Mouse (Mus musculus): Measurements from ENCODE around the gene Pcolce. TPM values are rescaled to one million over a fixed set of nuclear protein-coding genes. Genes with fewer than 3 reads are reported as not detected.

The Pcolce gene
- total and polyA plus RNA-seq, 3 experiments = 0.23 to 0.77 TPM; not detected in 1

DNA sequence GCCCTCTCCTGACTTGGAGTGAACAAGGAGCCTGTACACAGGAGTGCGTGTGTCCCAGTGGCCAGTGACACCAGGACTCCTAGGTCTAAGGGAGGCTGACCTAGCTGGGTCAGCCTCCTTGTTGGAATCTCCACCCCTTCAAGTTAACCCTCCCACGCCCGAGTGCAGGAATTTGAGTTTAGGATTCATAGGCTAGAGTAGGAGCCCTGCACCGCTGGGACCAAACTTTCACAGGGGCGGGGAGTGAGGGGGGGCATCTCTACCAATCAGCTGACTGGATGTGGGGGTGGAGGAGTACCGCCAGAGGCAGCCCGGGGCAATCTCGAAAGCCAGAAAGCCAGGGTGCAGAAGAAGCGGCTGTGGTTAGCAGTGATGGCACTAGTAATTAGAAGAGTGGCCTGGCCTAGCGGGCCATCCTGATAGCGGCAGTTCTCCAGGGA, 32.1 kb upstream of the Pcolce start, which contains the start of gene Irs3:
TSS of gene Irs3 (minus strand) at position 63 of the 440 bp plus-strand sequence.
- Histone ChIP-seq H3K4me3 (ENCODE audit: control insufficient read depth in 1 of 2, insufficient read depth in 1 of 2, low read depth in 2 of 2, low read length in 2 of 2) (no peak within 1 kb of the TSS), H3K79me2 (ENCODE audit: control insufficient read depth, insufficient read depth, low read length, poor library complexity) (no peaks in the 10 kb centered on the region), H3K27ac (ENCODE audit: control insufficient read depth, low read depth, low read length) (no peak within 1 kb of the TSS), H3K9me3 (replicated peaks; ENCODE audit: insufficient read depth, low read length) (no peaks in the 10 kb centered on the region), H3K36me3 (ENCODE audit: control insufficient read depth in 1 of 2, insufficient read depth in 2 of 2, low read length in 2 of 2) (peaks cover 2 to 11% of the 10 kb centered on the region in 2 experiments; a peak in 3 of 4 replicates), H3K27me3 (ENCODE audit: control insufficient read depth in 1 of 2, insufficient read depth in 2 of 2, low read length in 2 of 2) (no peaks in the 10 kb centered on the region), H3K9ac (ENCODE audit: control insufficient read depth, low read depth, low read length, poor library complexity, severe bottlenecking) (no peak within 1 kb of the TSS), H3K4me1 (ENCODE audit: control insufficient read depth in 1 of 2, insufficient read depth in 2 of 2, low read length in 2 of 2) (peaks cover 2 to 11% of the 10 kb centered on the region in 2 experiments)
- no peak for DNase-seq (ENCODE audit: low read depth, low spot score)
- no peak for TF ChIP-seq KAT2A (conservative IDR thresholded peaks at IDR 0.05; ENCODE audit: low read depth, low read length)
- TF ChIP-seq CHD1 (IDR thresholded peaks at IDR 0.05; ENCODE audit: low read depth, low read length) = no peak

DNA sequence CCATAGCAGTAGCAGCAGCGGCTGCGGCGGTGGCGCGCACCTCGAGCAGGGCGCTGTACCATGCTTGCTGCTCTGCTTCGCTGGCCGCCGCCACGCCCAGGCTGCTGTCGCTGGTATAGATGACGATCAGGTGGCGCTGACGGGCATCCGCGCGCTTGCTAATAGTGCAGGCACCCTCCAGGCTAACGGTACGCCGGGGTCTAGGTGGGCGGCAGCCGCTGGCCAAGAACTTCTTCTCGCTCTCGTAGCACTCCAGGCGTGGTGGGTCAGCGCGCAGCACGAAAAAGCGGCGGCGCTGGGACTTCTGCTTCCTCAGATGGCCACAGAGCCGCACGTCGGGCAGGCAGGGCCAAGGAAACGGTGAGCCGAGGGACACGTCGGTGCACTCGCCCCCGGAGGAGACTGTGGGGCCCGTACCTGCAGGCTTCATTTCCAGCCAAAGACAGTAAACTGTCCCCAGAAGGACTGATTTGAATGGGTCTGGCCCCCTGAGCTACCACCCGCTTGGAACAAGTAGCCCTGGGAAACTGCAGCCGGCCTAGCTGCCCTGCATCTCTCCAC, 31.6 kb upstream of the Pcolce start:
- Histone ChIP-seq H3K4me1 (ENCODE audit: control insufficient read depth in 1 of 2, insufficient read depth in 2 of 2, low read length in 2 of 2) (peaks cover 2 to 11% of the 10 kb centered on the region in 2 experiments), H3K9ac (ENCODE audit: control insufficient read depth, low read depth, low read length, poor library complexity, severe bottlenecking) (no peak overlapping the region)

GRCm38 (mm10) chr5:137644484-137644883, 30.9 kb upstream of the Pcolce start:
- peaks cover 2 to 11% of the 10 kb centered on the region in 2 experiments for H3K4me1 ChIP-seq (ENCODE audit: control insufficient read depth in 1 of 2, insufficient read depth in 2 of 2, low read length in 2 of 2)
- H3K9ac ChIP-seq (ENCODE audit: control insufficient read depth, low read depth, low read length, poor library complexity, severe bottlenecking) = no peak overlapping the region
- H3K27me3 ChIP-seq (ENCODE audit: control insufficient read depth in 1 of 2, insufficient read depth in 2 of 2, low read length in 2 of 2) = no peaks in the 10 kb centered on the region
- H3K79me2 ChIP-seq (ENCODE audit: control insufficient read depth, insufficient read depth, low read length, poor library complexity) = no peaks in the 10 kb centered on the region
- DNase-seq (ENCODE audit: low read depth, low spot score) = no peak
- TF ChIP-seq MXI1 (IDR thresholded peaks at IDR 0.05; ENCODE audit: low read depth, low read length) = no peak
- TF ChIP-seq MYB (IDR thresholded peaks at IDR 0.05; ENCODE audit: low read depth, low read length) = no peak
- TF ChIP-seq MAX (IDR thresholded peaks at IDR 0.05; ENCODE audit: low read length) = no peak
- TF ChIP-seq ZC3H11A (IDR thresholded peaks at IDR 0.05; ENCODE audit: low read depth, low read length) = no peak
- TF ChIP-seq ZNF384 (IDR thresholded peaks at IDR 0.05; ENCODE audit: low read depth, low read length) = no peak
- no peak for TF ChIP-seq POLR2AphosphoS2 (IDR thresholded peaks at IDR 0.05; ENCODE audit: low read length)
- no peak for TF ChIP-seq KAT2A (conservative IDR thresholded peaks at IDR 0.05; ENCODE audit: low read depth, low read length)
- TF ChIP-seq USF2 (IDR thresholded peaks at IDR 0.05; ENCODE audit: borderline replicate concordance in 1 of 2, insufficient read depth in 1 of 2, low read depth in 1 of 2, low read length in 2 of 2) = no peak
- no peak for TF ChIP-seq ZMIZ1 (IDR thresholded peaks at IDR 0.05; ENCODE audit: low read depth, low read length)
- no peak for TF ChIP-seq MAZ (IDR thresholded peaks at IDR 0.05; ENCODE audit: low read depth, low read length)
- no peak for TF ChIP-seq E2F4 (IDR thresholded peaks at IDR 0.05; ENCODE audit: borderline replicate concordance, low read depth, low read length)
- H3K36me3 ChIP-seq (ENCODE audit: control insufficient read depth in 1 of 2, insufficient read depth in 2 of 2, low read length in 2 of 2) = peaks cover 2 to 11% of the 10 kb centered on the region in 2 experiments; a peak in 3 of 4 replicates
- H3K27ac ChIP-seq (ENCODE audit: control insufficient read depth, low read depth, low read length) = no peak overlapping the region
- H3K4me3 ChIP-seq (ENCODE audit: control insufficient read depth in 1 of 2, insufficient read depth in 1 of 2, low read depth in 2 of 2, low read length in 2 of 2) = no peak overlapping the region
- no peaks in the 10 kb centered on the region for H3K9me3 ChIP-seq (replicated peaks; ENCODE audit: insufficient read depth, low read length)

More for the DNA sequence above, 31.6 kb upstream of the Pcolce start:
- DNase-seq (ENCODE audit: low read depth, low spot score) = no peak
- peaks cover 2 to 11% of the 10 kb centered on the region in 2 experiments; a peak in 3 of 4 replicates for H3K36me3 ChIP-seq (ENCODE audit: control insufficient read depth in 1 of 2, insufficient read depth in 2 of 2, low read length in 2 of 2)
- H3K27me3 ChIP-seq (ENCODE audit: control insufficient read depth in 1 of 2, insufficient read depth in 2 of 2, low read length in 2 of 2) = no peaks in the 10 kb centered on the region
- H3K4me3 ChIP-seq (ENCODE audit: control insufficient read depth in 1 of 2, insufficient read depth in 1 of 2, low read depth in 2 of 2, low read length in 2 of 2) = no peak overlapping the region
- no peaks in the 10 kb centered on the region for H3K9me3 ChIP-seq (replicated peaks; ENCODE audit: insufficient read depth, low read length)
- H3K79me2 ChIP-seq (ENCODE audit: control insufficient read depth, insufficient read depth, low read length, poor library complexity) = no peaks in the 10 kb centered on the region
- H3K27ac ChIP-seq (ENCODE audit: control insufficient read depth, low read depth, low read length) = no peak overlapping the region
- TF ChIP-seq TBP (IDR thresholded peaks at IDR 0.05; ENCODE audit: low read depth, low read length) (no peak), JUND (IDR thresholded peaks at IDR 0.05; ENCODE audit: low read depth, low read length) (no peak), UBTF (IDR thresholded peaks at IDR 0.05; ENCODE audit: borderline replicate concordance, insufficient read depth, low read depth, low read length) (no peak), ZC3H11A (IDR thresholded peaks at IDR 0.05; ENCODE audit: low read depth, low read length) (no peak), POLR2AphosphoS2 (IDR thresholded peaks at IDR 0.05; ENCODE audit: low read length) (no peak), NRF1 (IDR thresholded peaks at IDR 0.05; ENCODE audit: insufficient read depth, low read depth, low read length, poor library complexity, severe bottlenecking) (no peak), GATA1 (IDR thresholded peaks at IDR 0.05; ENCODE audit: low read depth, low read length) (no peak), RCOR1 (IDR thresholded peaks at IDR 0.05; ENCODE audit: low read depth, low read length) (no peak), HCFC1 (IDR thresholded peaks at IDR 0.05; ENCODE audit: low read depth, low read length) (no peak), MYB (IDR thresholded peaks at IDR 0.05; ENCODE audit: low read depth, low read length) (no peak), KAT2A (conservative IDR thresholded peaks at IDR 0.05; ENCODE audit: low read depth, low read length) (no peak), POLR2A (IDR thresholded peaks at IDR 0.05; ENCODE audit: control insufficient read depth in 1 of 2, insufficient read depth in 1 of 2, low read depth in 1 of 2, low read length in 2 of 2, poor library complexity in 1 of 2) (no peak), GABPA (IDR thresholded peaks at IDR 0.05; ENCODE audit: low read depth, low read length) (no peak)

All from MEL (cell line).